Mouse (Mus musculus): ENCODE data around the gene Patl2.
"Not testable (repeated sequence)": the region's sequence is repeated elsewhere in the genome, so short reads cannot be mapped to it uniquely, and the experiment has no call there.

Patl2 gene

DNA sequence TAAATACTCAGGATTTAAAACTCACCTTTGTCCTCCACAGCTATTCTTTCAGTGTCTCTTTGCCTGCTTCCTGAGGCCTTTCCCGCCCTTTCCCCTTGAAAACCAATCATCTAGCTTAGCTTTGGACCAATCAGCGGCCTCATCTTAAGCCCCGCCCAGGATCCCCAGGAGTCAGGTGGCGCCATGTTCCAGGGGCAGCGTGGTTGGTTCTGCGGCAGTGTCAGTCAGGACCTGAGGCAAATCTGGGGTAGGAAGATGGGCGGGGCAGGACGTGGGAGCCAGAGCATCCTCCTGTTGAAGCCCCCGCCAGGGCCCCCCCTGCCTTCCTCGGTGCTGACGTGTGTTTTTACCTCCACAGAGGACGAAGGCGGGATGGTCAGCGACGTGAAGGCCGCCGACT lies at the start of gene Patl2, which contains the start of gene Terb2:
Gene Patl2, minus strand, starts transcription at position 84 of the 400 bp plus-strand sequence.
Gene Terb2, plus strand, starts transcription at position 167 of the 400 bp plus-strand sequence.
- DNase-seq (ENCODE audit: low spot score in 2 of 2) = no peak

DNA sequence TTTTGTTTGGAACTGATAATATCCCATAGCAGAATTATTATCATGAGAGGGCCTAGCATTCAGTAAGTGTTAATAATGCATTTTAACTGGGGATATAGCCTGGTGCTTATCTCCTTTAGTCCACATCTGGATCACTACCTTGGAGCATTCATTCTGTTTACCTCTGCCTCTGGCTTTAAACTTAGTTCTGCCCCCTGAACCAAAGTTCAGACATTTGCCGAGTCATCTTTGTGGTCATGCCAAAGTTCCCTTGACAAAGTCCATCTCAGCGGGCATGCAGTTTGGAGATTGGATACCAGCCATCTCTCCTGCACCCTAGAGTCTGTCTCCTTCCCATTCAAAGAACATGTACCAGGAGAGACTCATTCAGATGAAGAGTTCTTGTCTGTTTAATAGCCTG lies 49.4 kb upstream of the Patl2 start:
- DNase-seq (ENCODE audit: low spot score in 2 of 2) = no peak

DNA sequence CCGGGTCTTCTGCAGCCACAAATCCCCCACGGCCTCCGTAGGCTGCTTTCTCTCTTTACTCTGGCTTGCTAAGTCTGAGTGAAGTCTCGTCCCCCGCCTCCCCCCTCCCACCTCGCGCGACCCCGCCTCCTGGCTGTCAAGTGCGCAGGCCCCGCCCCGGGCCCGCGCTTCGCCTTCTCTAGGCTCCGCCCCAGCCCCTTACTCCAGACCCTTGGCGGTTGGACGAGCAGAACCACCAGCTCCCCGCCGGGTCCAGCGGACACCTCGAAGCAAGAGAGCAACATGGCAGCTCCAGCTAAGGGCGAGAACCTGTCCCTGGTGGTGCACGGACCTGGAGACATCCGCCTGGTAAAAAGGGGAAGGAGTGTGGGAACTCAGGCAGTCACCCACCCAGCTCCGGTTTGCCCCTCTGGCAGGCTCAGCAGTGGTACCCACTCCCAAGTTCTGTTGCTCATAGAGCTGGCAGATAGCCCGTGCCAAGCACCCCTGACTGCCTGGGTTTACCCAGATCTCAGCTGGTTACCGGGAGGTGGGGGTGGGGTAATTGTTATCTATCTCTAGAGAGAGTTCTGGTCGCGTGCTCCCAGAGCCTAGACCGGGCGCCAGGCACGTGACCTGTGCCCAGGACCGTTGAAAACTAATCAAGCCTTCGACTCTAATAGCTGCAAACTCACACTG lies 48.8 kb upstream of the Patl2 start, which contains the start of gene Sord:
Gene Sord, plus strand, starts transcription at position 139 of the 678 bp plus-strand sequence.
- peak; percentile 56 to 72 for DNase-seq (ENCODE audit: low spot score in 2 of 2)

DNA sequence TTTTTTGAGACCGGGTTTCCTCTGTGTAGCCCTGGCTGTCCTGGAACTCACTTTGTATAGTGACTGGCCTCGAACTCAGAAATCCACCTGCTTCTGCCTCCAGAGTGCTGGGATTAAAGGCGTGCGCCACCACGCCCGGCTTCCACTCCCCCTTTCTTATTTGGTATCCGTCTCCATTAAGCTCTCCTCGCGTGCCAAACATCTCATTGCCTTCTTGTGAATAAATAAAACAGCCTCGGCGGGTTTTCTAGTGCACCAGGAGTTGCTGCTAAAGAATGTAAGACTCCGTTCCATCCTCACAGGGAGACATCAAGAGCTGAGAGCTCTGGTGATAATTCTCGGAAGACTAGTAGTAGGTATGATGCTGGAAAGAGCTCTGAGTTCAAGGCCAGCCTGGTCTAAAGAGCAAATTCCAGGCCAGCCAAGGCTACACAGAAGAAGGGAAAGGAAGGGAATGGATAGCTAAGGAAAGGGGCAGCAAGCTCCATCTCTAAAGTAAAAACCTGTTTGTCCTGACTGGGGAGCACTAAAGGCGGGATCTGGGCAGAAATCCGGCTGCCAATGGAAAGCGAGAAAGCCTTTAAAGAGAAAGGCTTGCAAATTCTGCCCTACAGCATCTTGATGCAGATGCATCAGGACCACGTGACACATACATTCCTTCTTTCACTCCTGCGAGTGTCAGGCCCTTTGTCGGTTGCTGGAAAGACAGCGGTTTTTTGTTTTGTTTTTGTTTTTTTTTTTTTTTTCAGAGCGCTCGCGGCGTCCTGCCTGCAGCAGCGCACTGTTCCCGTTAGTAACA lies 48.0 kb upstream of the Patl2 start:
- DNase-seq (ENCODE audit: low spot score in 2 of 2) = peak in 1 of 2 experiments; percentile 47

GRCm38 (mm10) chr2:122233341-122233740 lies 47.4 kb upstream of the Patl2 start:
- DNase-seq (ENCODE audit: low spot score in 2 of 2) = no peak

GRCm38 (mm10) chr2:122231616-122232015 lies 45.6 kb upstream of the Patl2 start:
- no peak for DNase-seq (ENCODE audit: low spot score in 2 of 2)

GRCm38 (mm10) chr2:122230395-122230794 lies 44.4 kb upstream of the Patl2 start:
- DNase-seq (ENCODE audit: low spot score in 2 of 2) = peak in 1 of 2 experiments; percentile 35

DNA sequence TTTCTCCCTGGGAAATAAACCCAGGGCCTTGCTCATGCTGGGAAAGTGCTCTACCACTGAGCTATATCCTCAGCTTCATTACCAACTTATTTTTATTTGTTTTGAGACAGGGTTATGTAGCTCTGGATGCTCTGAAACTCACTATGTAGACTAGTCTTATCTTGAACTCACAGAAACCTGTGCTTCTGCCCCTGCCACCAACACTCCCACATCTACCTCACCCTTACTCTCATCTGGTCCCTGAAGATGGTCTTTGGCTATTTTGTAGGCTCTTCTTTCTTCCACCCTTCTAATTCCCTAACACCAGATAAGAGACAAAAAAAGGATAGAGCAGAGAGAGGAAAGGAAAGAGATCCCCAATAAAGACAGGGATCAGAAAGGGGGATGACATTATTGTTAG lies 37.7 kb upstream of the Patl2 start:
- no peak for DNase-seq (ENCODE audit: low spot score in 2 of 2)

DNA sequence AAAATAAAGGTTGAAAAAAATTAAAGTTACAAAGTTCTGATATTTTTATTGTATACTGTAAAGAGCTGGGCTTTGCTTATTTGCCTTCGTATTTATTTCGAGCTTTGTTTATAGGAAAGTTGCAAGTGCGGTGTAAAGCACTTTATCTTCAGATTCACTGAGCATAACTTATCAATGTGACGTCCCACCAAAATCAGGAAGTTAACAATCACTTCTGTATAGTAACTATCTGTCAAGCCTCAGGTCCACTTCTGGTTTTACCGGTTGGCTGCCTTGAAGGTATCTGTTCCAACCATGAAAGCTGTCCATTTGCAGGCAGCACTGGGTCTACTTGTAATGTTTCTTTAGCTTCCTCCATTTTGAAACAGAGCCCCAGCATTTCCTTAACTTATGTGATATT lies 36.3 kb upstream of the Patl2 start:
- DNase-seq (ENCODE audit: low spot score in 2 of 2) = no peak

GRCm38 (mm10) chr2:122221798-122222197 lies 35.8 kb upstream of the Patl2 start:
- no peak for DNase-seq (ENCODE audit: low spot score in 2 of 2)

GRCm38 (mm10) chr2:122221378-122221777 lies 35.4 kb upstream of the Patl2 start:
- DNase-seq (ENCODE audit: low spot score in 2 of 2) = no peak

DNA sequence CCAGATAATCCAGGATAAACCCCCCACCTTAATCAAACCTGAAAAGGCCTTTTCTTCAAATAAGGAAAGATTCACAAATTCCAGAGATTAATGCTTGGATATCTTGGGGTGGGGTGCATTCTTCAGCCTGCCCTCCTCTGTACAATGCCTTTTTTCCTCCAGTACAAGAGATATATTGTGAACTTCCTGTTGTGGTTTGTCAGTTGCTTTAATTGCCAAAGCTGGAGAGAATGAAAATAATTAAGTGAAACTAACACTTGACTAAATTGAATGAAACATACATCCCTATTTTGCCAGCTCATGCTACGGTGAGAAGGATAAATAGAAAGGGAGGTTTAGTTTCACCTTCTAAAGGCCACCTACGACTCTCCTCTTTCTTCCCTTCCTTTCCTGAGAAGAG lies 32.2 kb upstream of the Patl2 start:
- no peak for DNase-seq (ENCODE audit: low spot score in 2 of 2)

- not testable (repeated sequence) for DNase-seq (ENCODE audit: low spot score in 2 of 2)
These were observed 31.1 kb upstream of the Patl2 start for GRCm38 (mm10) chr2:122217075-122217474.

DNA sequence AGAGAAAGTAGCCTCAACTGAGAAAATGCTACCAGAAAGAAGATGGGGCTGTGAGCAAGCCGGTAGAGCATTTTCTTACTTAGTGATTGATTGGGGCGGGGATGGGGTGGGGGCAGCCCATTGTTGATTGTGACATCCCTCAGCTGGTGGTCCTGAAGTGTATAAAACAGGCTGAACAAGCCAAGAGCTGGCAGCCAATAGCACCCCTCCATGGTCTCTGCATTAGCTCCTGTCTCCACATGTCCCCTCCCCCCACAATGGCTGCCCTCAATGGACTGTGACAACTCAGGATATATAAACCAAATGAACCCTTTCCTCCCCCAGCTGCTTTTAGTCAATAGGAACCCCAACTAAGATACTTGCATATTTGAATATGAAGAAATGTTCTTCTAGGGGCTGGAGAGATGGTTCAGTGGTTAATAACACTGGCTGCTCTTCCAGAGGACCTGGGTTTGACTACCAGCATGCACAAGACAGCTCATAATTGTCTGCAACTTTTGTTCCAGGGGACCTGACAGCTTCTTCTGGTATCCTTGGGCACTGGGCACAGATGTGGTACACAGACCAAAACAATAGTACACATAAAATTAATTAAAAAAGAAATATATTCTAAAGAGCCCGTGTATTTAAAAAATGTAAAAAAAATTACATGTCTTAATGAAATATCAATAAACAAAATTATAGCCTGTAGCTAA lies 24.7 kb upstream of the Patl2 start:
- no peak for DNase-seq (ENCODE audit: low spot score in 2 of 2)

DNA sequence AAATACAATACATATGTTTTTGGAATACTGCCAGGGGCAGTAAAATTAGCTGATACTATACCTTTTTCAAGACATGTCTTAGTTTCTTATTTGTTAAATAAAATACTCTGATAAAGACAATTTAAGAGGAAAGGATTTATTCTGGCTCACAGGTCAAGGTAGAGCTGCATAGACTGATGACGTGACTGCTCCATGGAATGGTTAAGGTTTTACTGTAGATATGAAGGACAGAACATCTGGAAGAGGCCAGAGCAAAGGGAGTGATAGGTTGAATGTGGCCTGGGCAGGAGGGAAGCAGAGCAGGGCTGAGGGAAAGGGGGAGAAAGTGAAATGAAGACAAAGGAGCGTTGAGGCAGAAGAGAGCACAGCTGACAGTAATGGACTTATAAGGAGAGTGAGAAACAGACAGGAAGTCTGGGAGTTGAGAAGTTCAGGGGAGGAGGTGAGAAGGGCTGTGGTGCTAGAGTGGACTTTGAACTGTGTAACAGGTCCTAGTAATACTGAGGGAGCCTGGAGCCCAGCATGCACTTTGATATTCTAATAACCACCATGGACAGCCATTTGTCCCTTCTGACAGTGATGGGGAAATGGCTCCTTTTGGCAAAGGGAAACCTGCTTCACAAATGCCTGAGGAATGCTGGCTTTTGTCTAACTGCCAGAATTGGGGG lies 20.6 kb upstream of the Patl2 start:
- DNase-seq (ENCODE audit: low spot score in 2 of 2) = no peak

GRCm38 (mm10) chr2:122201501-122201900 lies 15.5 kb upstream of the Patl2 start:
- DNase-seq (ENCODE audit: low spot score in 2 of 2) = no peak

GRCm38 (mm10) chr2:122194509-122194929 lies 8.5 kb upstream of the Patl2 start:
- DNase-seq (ENCODE audit: low spot score in 2 of 2) = no peak

DNA sequence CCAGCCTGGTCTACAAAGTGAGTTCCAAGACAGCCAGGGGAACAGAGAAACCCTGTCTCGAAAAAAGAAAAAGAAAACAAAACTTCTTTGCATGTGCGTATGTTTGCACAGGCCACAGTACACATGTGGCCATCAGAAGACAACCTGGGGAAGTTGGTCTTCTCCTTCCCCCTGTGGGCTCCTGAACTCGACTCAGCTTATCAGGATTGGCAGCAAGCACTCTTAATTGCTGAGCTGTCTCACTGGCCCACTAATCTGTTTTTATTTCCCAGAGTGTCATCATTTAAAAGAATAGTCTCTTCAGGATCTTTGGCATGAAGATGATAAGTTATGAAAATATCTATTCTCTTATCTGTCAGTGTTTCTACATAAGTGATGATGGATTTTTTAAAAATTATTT lies 5.9 kb upstream of the Patl2 start:
- DNase-seq (ENCODE audit: low spot score in 2 of 2) = no peak

DNA sequence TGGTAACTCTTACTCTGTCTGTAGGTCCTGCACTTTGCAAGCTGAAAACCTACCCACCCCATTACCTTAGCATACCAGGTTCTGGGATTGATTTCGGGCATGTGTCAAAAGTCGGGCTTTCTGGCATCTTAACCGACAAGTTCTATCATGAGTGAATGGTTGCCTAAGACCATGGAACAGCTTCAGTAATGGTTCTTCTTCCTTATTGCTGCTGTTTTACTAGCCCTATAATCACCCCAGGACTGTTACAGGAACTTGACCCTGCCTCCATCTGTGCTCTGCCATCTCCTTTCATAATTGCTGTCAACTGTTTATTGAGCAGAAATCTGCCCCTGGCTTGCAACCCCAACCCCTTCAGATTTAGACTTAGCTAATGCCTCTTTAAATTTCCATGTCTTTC lies 762 bp upstream of the Patl2 start:
- no peak for DNase-seq (ENCODE audit: low spot score in 2 of 2)

DNA sequence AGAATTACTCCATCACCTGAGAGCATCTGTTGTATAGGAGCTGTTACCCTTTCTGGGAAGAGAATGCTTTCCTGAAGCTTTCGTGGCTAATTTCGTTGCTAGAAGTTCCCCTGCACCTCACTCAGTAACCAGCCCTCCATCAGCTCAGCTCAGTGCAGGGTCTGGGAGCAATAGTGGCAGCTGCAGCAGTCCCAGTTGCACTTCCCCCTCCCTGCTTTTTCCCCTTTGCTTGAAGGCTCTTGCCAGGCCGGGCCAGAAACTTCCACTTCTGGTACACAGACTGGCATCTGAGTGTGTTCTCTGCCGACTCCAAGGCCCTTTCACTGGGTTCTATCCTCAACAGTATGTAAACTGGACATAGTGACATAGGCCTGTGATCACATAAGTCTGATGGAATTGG lies 903 bp downstream of the Patl2 start:
- no peak for DNase-seq (ENCODE audit: low spot score in 2 of 2)

DNA sequence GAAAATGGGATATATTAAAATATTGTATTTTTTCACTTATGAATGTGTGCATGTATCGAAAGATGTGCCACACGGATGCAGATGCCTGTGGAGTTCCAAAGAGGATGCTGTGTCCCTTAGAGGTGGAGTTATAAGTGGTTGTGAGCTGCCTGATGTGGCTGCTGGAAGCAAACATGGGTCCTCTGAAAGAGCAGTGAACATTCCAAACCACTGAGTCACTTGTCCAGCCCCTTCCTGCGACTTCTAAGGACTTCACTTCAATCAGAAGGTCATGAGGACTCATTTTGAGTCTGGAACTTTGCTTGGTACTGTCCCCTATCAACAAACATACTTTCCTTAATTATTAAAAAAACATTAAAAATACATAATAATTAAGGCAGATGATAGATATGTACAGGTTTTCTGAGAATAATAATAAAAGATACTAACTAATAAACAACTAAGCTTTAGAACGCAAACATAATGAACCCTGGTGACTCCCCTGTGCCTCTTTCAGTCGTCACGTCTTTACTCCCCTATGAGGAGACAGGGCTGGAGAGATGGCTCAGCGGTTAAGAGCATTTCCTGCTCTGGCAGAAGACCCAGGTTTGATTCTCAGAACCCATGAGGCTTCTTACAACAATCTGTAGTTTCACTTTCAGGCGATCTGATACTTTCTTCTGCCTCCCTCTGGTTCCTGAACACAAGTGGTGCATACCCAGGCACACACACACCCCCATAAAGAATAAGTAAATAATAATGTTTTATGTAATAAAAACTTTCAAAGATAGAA lies 5.8 kb downstream of the Patl2 start:
- no peak for DNase-seq (ENCODE audit: low spot score in 2 of 2)

Measured in urinary bladder, postnatal 36 days (tissue).